In the genomic region with DNA sequence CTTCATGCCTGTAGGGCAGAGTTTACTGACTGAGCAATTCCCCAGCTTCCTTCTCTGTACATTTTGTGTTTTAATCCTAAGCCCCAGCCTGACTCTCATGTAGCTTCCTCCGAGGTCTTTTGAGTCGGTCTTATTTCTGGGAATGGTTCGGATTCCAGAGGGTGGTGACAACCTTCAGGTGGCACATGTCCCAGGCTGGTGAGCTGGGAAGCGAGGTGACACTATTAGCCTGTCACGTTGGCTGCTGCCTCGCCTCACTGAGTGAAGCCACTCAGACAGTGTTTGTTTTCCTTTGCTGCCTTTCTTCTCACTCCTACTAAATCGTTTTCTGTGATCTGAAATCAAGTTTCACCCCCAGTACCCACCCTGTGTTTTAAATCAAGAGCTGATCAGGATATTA, we compare ENCODE assay signal across 14 mouse cellular contexts.
"Had no signal": no experiment of that assay in that cellular context is flagged by ENCODE, and none has a peak within 500 bp of the region (broad histone marks: within the 10 kb centered on the region; RNA-seq: fewer than 3 reads in every experiment).

No protein-coding gene starts in this region.

- H3K27me3 ChIP-seq: neural tube, embryonic 15.5 days had no signal

- H3K4me2 ChIP-seq: limb, embryonic 13.5 days; neural tube, embryonic 15.5 days had no signal

- H3K9me3 ChIP-seq: limb, embryonic 13.5 days; midbrain, embryonic 10.5 days; neural tube, embryonic 15.5 days had no signal

- H3K36me3 ChIP-seq: midbrain, embryonic 10.5 days; neural tube, embryonic 15.5 days had no signal

- DNase-seq: kidney, postnatal 14 days; left cerebral cortex, postnatal 4 days; lung, adult 2 months; lung, postnatal 10 days; lung, postnatal 4 days; midbrain, embryonic 14.5 days; spleen, adult 18-20 months; thymus, adult 18-20 months; thymus, postnatal 14 days had no signal

- H3K27ac ChIP-seq: limb, embryonic 13.5 days; liver, embryonic 14.5 days; midbrain, embryonic 10.5 days; neural tube, embryonic 15.5 days had no signal

- H3K9ac ChIP-seq: limb, embryonic 13.5 days; liver, embryonic 14.5 days; neural tube, embryonic 15.5 days had no signal

- H3K4me1 ChIP-seq: midbrain, embryonic 10.5 days had no signal

- H3K4me3 ChIP-seq: limb, embryonic 13.5 days; midbrain, embryonic 10.5 days; myocyte; neural tube, embryonic 15.5 days had no signal
